Mouse (Mus musculus): ENCODE measurements at regions not wholly inside any gene's neighbourhood (a gene's known extent, or its start where the extent isn't known, plus 50 kb on each side); places are given as distances from the start of the nearest gene placed in this dataset.

DNA sequence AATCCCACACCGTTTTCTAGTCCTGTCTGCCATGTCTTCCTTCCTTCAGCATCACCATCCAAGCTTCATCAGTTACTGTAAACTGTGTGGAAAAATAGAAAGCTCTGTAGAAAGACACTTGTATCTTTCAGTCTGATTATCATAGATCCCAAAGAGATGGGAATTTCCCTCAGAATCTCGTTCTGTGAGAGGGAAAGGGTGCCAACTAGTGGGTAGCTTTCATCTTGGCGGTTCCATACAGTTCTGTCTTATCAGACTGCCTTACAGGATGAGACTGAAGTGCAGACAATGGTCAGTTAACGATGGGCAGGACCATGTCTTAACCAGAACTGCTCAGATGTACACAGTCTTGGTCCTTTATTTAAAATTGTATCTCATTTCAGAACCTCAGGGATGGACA, 243.9 kb downstream of the Gadd45g start:
- no peak for TF ChIP-seq POLR2A (IDR thresholded peaks at IDR 0.05; ENCODE audit: insufficient read depth, low read depth, low read length)
- no peak for TF ChIP-seq CTCF (IDR thresholded peaks at IDR 0.05; ENCODE audit: insufficient read depth, low read depth, low read length)

All from olfactory bulb, adult 2 months (tissue).